8 mouse cellular contexts compared by ENCODE assay signal in genomic region chr15:8168591-8169265, GRCm38 (mm10). TPM values are rescaled to one million over a fixed set of nuclear protein-coding genes. Genes with fewer than 3 reads are reported as not detected.
DNase-seq lines count a peak whose midpoint lies in the region; ATAC-seq and TF ChIP-seq lines count a peak whose summit lies in the region.

Gene Cplane1, plus strand, starts transcription at chr15:8169106.

- peak; percentile 89 for DNase-seq in G1E (ENCODE audit: low spot score)
- DNase-seq in cerebellum, adult 18-20 months: peak; percentile 93 to 98
- DNase-seq in forebrain, postnatal 0 days: peak; percentile 97
- DNase-seq in layer of hippocampus, adult 9-10 months (ENCODE audit: low spot score): peak; percentile 77
- DNase-seq in ovary, postnatal 10 days (ENCODE audit: low spot score): peak; percentile 95
- DNase-seq in thymus, postnatal 10 days (ENCODE audit: low spot score in 2 of 2): peak; percentile 85 to 97

- H3K27ac ChIP-seq in forebrain, postnatal 0 days (ENCODE audit: low read depth, low read length): peak within 1 kb of the TSS; percentile 91
- H3K27ac ChIP-seq in lung, embryonic 16.5 days (ENCODE audit: low read length): peak within 1 kb of the TSS; percentile 77

- peak within 1 kb of the TSS; percentile 57 for H3K4me2 ChIP-seq in forebrain, postnatal 0 days (ENCODE audit: low read depth)
- H3K4me2 ChIP-seq in lung, embryonic 16.5 days (ENCODE audit: low read depth, low read length): peak within 1 kb of the TSS; percentile 84

- H3K36me3 ChIP-seq in G1E (replicated peaks): peaks cover 12% of the 10 kb centered on the region
- H3K36me3 ChIP-seq in forebrain, postnatal 0 days (ENCODE audit: insufficient read depth): peaks cover 12% of the 10 kb centered on the region; the same call in 1 of the 2 replicates
- peaks cover 4% of the 10 kb centered on the region for H3K36me3 ChIP-seq in lung, embryonic 16.5 days (ENCODE audit: control insufficient read depth, insufficient read depth, low read length)

- H3K9me3 ChIP-seq in G1E (replicated peaks): no peaks in the 10 kb centered on the region
- H3K9me3 ChIP-seq in forebrain, postnatal 0 days (ENCODE audit: low read length): no peaks in the 10 kb centered on the region
- H3K9me3 ChIP-seq in lung, embryonic 16.5 days (ENCODE audit: control insufficient read depth, low read length): no peaks in the 10 kb centered on the region

- peaks cover 12% of the 10 kb centered on the region for H3K4me1 ChIP-seq in G1E (ENCODE audit: insufficient read depth, low read depth, low read length)
- peaks cover 5% of the 10 kb centered on the region; the same call in 1 of the 2 replicates for H3K4me1 ChIP-seq in forebrain, postnatal 0 days (ENCODE audit: insufficient read depth)
- H3K4me1 ChIP-seq in lung, embryonic 16.5 days (replicated peaks; ENCODE audit: control insufficient read depth, insufficient read depth, low read length): peaks cover 5% of the 10 kb centered on the region

- WGBS in forebrain, postnatal 0 days: 1% methylated on average over 42 of the region's 47 CpGs
- WGBS in lung, embryonic 16.5 days: under 1% methylated on average over 39 of the region's 47 CpGs

- H3K27me3 ChIP-seq in G1E (ENCODE audit: insufficient read depth, low read length): no peaks in the 10 kb centered on the region
- H3K27me3 ChIP-seq in forebrain, postnatal 0 days (ENCODE audit: insufficient read depth, low read length): no peaks in the 10 kb centered on the region
- H3K27me3 ChIP-seq in lung, embryonic 16.5 days (ENCODE audit: control insufficient read depth, insufficient read depth, low read depth, low read length): no peaks in the 10 kb centered on the region

- peak within 1 kb of the TSS; percentile 99 for H3K9ac ChIP-seq in forebrain, postnatal 0 days
- H3K9ac ChIP-seq in lung, embryonic 16.5 days (ENCODE audit: low read length): peak within 1 kb of the TSS; percentile 94

- peak within 1 kb of the TSS; percentile 83 for H3K4me3 ChIP-seq in G1E (ENCODE audit: low read depth, low read length)
- peak within 1 kb of the TSS; percentile 92 for H3K4me3 ChIP-seq in forebrain, postnatal 0 days (ENCODE audit: low read depth, low read length)
- H3K4me3 ChIP-seq in lung, embryonic 16.5 days (ENCODE audit: low read length): peak within 1 kb of the TSS; percentile 94

- no peak for TF ChIP-seq CTCF in G1E (IDR thresholded peaks at IDR 0.05; ENCODE audit: low read depth, low read length)
- TF ChIP-seq CTCF in forebrain, postnatal 0 days (IDR thresholded peaks at IDR 0.05; ENCODE audit: low read depth): no peak

- peak; percentile 74 for ATAC-seq in G1E (ENCODE audit: extremely low read depth, insufficient number of reproducible peaks, low FRiP score, poor library complexity, severe bottlenecking)
- peak; percentile 98 for ATAC-seq in forebrain, postnatal 0 days
- peak; percentile 91 to 95 for ATAC-seq in hematopoietic stem cell, adult 5-6 weeks (replicated peaks in 1 of 2; ENCODE audit: insufficient read depth in 1 of 2, low FRiP score in 2 of 2, low TSS enrichment in 1 of 2, low read depth in 1 of 2, poor library complexity in 2 of 2, severe bottlenecking in 2 of 2)
- peak; percentile 100 for ATAC-seq in lung, embryonic 16.5 days (ENCODE audit: low read depth)

RNA-seq across cellular contexts. Expression of gene Cplane1, which starts in this region (rescaled TPM):
- 16.5 and 16.6 TPM in 2 replicates for total RNA-seq in G1E (2014; fragmentation: Nextera tagmentation)
- 4.1 and 10.9 TPM in 2 replicates for total RNA-seq in G1E (2017)
- 0.79 and 0.94 TPM in 2 replicates for polyA plus RNA-seq in G1E (2012)
- total RNA-seq in forebrain, postnatal 0 days (2014; rRNA removed): 25.0 and 37.0 TPM in 2 replicates
- polyA plus RNA-seq in forebrain, postnatal 0 days (2015; fragmentation: Nextera tagmentation; extraction: Ambion mirVana): 5.3 and 10.1 TPM in 2 replicates
- 11.1 and 13.4 TPM in 2 replicates for total RNA-seq in hematopoietic stem cell, adult 5-6 weeks (2017)
- 7.0 and 7.5 TPM in 2 replicates for polyA plus RNA-seq in lung, embryonic 16.5 days (2015; fragmentation: Nextera tagmentation; extraction: Ambion mirVana)

Comparison
In these comparisons a context has a peak if more than half of its experiments do, and no peak if none do; other contexts are left out.
1. Peak in every context shown above with its lines: DNase-seq, ATAC-seq, H3K4me3 ChIP-seq and H3K27ac ChIP-seq.